Mouse (Mus musculus): ENCODE results near the gene Sp9.
A peak's percentile ranks its signal among the peaks of the same experiment; 100 is the strongest.

Gene Sp9

DNA sequence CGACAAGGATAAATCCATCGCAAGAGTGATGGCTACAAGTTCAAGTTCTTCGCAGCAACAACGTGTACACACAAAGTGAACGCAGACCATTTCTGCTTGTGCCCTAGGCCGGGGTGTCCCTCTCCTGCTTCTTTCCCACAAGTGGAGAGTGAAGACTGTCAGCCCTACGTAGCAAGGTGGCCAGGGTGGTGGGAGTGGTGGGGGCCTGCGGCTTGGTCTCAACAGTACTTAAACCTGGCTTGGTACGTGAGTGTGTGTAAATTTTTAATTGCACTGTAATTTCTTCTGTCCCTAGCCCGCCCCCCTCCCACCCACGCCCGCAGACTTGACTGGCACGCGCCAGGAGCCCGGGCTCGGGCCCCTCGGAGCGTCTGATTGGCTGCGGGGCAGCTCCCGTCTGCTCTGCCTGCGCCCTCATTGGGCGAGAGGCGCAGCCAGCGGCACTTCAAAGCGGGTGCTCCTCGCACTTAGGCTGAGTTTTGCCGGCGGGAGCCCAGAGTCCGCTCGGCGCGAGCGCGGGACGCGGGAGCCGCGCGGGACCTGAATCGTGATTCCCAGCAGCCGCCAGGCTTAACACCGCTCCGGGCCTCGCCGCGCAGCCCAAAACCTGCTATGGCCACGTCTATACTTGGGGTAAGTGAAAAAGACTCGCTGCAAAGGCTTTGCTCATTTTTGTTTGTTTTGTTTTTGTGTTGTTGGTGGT, at the start of gene Sp9:
Sp9 (plus strand) TSS at position 467 of the 703 bp plus-strand sequence.
- DNase-seq: peak; percentile 49 to 60

DNA sequence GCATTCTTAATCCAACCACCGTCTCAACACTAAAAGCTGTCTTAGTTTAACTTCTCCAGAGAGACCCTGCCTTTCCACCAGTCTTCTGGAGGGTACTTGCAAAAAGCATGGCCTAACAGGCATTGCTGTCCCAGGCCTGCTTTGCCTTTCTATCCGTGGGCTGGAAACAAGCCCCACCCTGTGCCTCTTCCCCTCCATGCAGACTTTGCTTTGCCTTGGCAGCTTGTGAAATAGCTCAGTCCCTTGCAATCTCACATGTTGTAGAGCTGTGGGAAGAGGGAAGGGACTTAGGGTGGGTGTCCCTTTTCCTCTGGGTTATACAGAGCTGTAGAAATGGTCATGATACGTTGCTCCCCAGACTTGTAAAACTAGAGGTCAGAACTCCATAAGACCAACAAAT, 40.6 kb upstream of the Sp9 start:
- DNase-seq: no peak

DNA sequence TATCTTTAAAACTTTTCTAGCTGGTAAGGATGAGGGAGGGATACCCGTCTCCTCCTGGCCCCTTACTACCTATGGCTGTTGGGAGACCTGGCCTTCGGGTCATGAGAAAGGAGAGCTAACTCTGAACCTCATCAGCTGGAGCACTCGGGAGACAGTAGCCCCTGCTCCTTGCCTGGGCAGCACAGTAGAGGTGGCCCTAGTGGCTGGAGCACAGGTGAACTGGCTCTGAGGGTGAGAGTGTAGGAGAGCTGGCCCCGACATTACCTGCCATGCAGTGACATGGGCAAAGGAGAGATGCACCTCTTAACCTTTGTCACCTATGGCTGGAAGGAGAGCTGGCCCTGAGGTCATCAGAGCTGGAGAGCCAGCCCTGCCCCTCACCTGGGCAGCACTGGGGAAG, 30.4 kb upstream of the Sp9 start:
- no peak for DNase-seq

DNA sequence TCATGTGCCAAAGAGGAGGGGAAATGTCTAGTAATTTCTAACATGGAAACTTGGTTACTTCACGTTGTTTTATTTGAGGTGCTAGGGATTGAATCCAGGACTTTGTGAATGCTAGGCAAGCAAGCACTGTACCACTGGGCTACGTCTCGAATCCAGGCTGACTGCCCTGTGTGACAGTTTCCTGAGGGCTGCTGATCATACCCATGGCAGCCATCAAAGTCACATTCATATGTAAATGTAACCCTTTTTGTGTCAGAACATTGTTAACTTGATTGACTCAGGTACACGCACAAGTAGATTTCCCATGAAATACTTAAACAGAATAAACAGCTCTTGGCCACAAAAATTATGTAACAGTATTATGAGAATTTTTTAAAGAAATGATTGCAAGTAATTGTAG, 23.0 kb upstream of the Sp9 start:
- no peak for DNase-seq

DNA sequence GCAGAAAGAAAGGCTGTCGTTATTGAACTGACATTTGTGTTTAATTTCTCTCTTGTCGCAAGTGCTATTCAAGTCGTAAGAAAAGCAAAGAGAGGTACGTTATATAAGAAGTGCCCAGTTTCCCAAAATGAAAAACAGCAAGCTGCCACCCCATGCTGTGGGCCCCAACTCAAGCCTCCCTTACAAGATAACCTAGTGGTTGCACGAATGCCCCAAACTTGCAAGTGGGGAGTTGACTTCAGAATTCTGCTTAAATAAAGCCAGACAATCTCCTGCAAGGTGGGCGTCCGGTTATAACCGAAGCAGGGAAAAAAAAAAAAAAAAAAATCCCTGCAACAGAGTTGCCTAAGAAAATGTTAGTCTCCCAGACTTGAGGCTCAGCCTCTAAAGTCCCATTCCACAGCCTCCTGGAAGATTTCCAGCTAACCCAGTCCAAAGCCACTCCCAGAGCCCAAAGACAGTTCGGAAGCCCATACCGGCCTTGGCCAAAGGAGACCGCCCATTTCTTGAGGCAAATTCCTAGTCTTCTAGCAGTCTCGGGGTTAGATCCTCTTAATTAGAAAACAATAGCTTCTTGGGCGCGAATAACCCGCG, 8.5 kb upstream of the Sp9 start:
- DNase-seq: no peak

DNA sequence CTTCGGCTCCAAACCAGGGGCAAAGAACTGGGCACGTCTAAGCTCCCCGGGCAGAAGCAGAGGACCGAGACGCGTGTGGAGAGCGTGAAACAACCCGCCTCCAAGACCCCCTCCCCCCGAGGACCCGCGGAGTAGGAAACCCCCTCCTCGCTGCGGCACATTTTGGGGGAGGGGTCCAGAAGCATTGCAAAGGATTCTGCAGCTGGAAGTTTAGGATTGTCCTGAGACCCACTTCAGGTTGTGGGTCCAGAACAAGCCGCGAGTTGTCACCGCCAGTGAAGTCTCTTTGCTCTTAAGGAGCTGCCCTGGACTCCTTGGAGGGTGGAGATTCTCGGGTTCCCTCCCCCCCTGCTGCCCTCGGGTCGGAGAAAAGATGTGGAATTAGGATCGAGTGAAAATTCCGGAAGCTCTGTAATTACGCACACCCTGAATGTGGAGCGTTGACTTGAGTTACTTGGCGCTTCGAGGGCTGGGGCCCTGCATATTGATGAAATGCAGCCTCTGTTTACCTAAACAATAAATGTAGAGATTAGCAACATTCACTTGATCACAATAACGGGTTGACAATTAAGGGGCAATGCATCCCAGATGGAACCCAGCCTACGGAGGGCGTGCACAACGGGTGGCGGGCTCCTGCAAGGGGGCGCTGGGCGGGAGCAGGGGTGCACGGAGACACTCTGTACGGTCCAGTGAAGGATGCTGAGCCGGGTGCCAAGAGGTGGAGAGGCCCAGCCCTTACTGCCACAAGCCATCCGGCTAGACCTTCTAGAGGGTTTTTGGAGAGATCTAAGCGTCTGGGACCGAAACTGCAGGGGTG, 7.7 kb upstream of the Sp9 start:
- peak in 1 of 2 experiments; percentile 16 for DNase-seq

DNA sequence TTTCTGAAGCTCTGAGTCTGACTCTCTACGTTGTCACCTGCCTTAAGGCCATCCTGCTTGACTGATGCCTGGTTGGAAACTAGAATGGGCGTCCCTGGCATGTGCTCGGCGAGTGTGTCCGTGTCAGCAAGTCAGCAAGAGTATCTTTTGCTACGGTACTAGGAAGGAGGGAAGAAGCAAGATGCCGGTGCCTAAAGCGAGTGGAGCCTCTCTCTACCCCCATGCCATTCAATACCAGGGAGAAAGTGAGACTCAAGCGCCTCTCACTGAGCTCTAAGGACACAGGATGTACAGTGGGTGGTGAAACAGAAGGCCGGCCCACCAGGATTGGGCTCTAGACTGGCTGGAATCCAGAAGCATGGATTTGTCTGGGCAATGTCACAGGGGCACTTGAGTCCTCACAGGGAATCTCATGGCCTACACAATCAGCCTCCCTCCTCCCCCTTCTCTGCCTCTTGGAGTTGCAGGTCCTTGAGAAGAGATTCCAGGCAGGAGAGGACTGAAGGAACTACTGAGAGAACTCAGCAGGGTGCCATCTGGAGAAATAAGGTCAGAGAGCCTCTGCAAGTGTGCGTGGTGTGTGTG, 7.0 kb upstream of the Sp9 start:
- no peak for DNase-seq

DNA sequence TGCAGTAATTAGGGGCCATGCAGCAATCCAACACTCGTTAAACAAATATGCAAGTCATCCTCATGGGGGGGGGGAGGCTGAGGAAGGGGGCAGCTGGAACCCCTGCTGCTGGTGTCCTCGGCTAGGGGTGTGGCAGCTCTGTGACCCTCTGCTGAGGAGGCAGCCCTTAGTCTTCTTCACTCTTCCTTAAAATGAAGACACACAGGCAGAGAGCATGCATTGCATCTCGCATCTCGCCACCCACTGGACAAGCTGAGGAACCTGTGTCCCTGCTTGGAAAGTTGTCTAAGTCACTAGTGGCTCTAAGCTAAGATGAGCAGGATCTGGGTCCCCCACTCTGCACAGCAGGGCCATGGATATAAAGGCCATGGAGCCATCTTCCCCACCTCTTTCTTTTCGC, 5.7 kb upstream of the Sp9 start:
- DNase-seq: peak; percentile 21 to 34

DNA sequence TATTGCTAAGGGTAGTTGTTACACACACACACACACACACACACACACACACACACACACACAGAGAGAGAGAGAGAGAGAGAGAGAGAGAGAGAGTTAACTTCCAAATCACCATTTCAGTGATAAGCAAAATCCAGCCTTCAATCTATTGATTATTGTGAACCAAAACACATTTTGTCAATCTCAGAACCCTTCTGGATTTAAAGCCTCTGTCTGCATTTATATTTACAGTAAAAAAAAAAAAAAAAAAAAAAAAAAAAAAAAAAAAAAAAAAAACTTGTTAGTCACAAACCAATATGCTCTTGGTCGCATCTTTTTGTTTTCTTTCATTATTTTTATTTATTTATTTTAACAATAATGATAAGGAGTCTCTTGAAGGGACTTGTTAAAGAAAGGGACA, 5.1 kb upstream of the Sp9 start:
- DNase-seq: no peak

DNA sequence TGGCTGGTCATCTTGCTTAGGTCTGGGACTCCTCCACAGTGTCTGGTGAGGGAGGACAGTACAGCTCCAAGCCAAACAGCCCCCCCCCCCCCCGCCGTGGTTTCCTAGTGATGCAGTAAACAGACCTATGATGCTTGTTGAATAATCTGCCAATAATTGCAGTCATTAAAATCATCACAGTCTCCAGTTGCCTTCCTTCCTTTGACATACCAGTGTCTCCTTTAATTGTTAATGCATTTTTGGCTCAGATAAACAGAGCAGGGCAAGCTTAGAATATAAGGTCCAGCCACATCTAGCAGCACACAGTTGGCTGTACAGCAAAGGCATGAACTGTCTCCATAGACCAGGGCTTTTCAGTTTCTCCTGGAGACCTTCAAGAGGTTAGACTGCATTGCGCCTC, 4.5 kb upstream of the Sp9 start:
- no peak for DNase-seq

DNA sequence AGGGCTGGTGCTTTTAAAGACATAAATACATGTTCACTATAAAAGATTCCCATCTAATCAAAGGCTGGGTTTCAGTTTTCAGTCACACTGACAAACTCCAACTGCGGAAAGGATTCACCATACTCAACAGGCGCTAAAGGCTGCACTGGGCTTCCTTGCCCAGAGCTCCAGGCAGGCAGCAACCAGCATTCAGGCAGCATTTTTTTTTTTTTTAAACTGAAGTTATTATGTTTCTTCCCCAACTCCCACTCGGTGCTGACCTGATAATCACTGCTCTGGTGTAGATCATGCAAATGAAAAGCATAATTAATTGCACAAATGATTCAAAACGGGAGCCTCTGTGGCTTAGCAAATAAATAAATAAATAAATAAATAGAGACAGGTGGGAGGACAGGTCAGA, 3.9 kb upstream of the Sp9 start:
- no peak for DNase-seq

DNA sequence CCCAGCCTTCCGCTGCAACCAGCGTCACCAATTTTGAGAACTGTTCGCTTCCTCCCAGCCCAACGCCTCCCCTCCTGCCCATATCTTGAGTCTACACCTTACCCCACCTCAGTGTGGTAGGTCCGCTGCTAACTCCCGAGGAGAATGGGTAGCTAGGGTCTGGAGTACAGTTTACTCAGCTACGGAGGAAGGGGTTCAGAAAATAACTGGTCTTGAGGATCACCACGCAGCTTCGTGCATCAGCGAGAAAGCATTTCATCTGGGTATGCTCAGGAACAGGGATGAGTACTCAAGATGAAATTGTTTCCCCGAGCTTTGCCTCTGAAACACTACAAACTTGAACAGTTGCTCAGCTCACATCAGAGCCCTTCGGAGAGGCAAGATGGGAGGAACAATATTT, 3.4 kb upstream of the Sp9 start:
- DNase-seq: peak; percentile 24 to 35

DNA sequence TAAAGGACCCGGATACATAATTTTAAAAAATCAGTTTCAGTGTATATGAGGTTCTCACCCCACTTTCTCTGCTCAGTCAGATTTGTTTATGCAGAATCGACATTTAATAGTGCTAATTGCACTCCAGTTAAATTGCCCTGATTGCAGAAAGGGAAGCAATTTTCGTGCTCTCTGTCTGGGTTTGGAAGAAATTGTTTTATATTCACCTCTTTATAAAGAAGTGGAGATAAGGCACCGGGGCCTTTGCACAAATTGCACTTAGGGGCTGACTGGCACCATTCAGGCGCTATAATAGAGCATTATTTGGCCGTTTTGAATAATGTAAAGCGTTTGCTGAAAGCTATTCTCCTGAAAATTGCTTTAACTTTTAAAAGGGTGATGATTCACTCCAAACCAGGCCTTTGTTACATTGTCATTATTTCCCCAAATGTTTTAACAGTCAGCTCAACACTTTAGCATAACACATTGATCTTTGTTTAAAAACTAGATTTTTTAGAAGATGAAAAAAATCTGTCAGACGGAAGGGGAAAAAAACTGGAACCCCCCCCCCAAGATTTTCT, 2.8 kb upstream of the Sp9 start:
- DNase-seq: no peak

DNA sequence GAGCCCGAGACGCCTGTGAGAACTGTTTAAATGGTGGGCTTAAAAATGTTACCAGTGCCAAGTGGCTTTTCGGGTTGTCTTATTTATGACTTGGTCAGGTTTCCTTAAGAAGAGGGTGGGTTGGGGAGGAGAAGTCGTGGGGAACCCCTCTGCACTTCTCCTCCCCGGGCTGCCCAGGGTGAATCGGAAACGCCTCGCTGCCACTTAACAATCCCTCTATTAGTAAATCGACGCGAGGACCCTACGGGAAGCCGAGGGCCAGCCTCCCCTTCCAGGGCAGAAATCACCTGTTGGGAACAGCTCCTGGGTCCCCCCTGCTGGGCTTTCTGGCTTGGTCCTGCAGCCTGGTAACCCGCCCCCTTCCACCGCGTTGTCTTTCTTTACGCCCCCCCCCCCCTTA, 2.1 kb upstream of the Sp9 start:
- no peak for DNase-seq

DNA sequence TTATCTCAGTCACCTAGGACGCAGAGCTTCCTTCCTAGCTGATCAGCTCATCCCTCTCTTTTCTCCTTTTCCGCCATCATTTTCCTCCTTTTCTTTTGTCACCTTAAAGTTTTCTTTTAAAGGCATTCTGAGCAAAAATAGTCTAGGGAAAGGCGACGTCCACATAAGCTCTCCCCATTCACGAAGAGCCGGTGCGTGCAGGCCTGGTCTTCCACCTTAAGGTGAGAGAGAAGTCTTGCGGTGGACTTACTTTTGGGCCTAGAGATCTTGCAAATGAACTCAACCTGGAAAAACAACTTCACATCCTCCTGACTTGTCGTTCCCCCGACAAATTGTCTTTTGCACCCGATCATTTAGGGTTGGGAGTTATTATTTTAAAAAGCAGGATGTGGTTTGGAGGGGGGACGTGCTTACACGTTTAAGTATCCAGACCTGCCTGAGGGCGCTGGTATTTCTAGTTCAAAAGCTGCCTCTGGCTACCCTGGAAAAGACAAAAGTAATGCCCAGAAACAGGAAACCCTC, 1.6 kb upstream of the Sp9 start:
- DNase-seq: no peak

DNA sequence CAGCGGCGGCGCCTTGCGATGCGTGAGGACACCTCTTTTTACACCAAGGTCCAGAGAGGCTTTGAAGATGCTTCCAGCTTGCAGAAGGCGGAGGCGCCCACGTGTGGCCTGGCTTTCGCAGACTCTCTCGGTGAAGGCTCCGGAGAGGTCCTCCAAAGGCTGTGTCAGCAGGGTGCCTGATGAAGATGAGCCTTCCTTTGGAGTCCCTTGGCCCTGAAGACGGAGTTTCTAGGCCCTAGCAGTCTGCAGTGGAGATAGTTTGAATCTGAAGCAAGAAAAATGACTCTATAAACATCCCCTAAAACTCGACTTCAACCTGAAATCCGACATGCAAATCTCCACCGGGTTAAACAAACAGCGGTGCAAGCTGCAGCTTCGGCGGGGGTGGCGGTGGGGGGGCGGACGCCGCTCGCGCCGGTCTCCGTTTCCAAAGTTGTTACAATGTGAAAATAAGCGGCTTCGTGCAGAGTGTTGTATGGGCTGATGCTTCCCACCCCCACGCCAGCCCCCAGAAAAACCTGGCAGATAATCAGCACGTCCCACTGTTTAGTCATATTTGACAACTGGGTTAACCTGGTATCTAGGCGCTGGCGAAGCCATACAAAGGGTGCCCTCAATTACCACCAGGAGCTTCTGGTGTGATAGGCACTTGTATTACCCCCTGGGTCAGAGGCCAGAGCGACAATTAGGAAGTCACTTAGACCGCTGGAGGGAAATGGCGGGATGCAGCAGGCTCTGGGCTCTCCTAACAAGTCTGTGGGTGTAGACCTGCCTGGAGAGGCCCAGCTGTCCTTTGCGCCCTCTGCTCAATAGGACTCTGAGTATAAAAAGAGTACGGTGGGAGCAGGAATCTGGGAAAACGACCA, 899 bp upstream of the Sp9 start:
- DNase-seq: peak; percentile 47 to 63

DNA sequence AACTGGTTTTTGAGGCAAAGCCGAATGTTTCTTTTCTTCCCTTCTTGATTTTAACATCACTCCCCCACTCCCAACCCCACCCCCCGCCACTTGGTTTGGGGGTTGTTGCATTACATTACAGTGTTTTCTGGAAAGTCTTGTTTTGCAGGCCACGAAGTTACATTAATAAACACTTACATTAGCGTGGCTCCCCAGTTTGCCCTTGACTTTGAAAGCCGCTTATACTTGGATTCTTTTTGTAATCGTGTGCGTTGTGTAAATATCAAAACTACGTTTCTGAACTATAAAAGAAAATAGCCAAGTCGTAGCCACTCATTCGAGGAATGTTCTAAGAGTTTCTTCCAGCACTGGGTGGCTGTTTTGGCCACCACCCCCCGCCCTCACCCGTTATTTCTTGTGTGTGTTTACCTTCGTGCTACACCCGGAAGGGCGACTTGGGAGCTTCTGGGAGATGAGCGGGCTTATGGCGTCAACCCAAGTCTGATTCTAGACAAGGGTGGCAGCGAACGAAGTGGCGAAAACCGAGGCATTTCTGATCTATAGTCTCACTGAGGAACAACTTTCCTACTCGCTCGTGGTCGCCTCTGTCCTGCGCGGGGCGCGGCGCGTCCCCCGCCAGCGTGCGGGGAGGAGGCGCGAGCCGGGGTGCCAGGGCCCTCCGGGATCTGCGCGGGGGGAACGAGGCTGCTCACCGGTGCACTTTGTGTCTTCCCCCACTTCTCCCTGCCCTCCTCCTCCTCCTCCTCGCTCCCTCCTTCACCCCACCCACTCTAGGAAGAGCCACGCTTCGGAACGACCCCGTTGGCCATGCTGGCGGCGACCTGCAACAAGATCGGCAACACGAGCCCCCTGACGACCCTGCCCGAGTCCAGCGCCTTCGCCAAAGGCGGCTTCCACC, 875 bp downstream of the Sp9 start:
- DNase-seq: peak; percentile 53 to 60

DNA sequence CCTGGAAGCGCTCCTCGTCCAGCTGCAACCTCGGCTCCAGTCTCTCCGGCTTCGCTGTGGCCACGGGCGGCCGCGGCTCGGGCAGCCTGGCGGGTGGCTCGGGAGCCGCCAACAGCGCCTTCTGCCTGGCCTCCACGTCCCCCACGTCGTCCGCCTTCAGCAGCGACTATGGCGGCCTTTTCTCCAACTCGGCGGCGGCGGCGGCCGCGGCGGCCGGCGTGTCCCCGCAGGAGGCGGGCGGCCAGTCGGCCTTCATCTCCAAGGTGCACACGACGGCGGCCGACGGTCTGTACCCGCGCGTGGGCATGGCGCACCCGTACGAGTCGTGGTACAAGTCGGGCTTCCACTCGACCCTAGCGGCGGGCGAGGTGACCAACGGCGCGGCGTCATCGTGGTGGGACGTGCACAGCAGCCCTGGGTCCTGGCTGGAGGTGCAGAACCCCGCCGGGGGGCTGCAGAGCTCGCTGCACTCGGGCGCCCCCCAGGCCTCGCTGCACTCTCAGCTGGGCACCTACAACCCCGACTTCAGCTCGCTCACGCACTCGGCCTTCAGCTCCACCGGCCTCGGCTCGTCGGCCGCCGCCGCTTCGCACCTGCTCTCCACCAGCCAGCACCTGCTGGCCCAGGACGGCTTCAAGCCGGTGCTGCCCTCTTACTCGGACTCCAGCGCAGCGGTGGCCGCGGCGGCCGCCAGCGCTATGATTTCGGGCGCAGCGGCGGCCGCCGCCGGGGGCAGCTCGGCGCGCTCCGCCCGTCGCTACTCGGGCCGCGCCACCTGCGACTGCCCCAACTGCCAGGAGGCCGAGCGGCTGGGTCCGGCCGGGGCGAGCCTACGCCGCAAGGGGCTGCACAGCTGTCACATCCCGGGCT, 1.8 kb downstream of the Sp9 start:
- peak; percentile 45 to 64 for DNase-seq

DNA sequence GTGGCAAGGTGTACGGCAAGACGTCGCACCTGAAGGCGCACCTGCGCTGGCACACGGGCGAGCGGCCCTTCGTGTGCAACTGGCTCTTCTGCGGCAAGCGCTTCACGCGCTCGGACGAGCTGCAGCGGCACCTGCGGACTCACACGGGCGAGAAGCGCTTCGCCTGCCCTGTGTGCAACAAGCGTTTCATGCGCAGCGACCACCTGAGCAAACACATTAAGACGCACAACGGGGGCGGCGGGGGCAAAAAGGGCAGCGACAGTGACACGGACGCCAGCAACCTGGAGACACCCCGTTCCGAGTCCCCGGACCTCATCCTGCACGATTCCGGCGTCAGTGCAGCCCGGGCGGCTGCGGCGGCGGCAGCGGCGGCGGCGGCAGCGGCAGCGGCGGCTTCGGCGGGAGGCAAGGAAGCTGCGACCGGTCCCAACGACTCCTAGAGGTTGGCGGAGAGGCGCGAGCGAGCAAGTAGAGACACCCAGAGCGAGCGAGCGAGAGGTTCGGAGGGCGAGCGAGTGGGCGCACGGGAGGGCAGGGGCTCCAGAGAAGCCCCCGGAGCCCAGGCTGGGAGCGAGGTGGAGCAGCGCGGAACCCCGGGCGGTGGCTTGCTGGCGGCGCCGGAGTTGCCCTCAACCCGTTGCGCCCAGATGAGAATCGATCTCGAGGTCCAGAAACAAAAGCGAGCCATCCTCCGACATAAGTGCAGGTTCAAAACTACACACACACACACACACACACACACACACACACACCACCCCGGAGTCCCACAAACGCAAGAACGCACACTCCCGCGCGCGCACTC, 2.6 kb downstream of the Sp9 start:
- DNase-seq: peak; percentile 66 to 75
